Mouse (Mus musculus): ENCODE results near the gene Gm27029. TPM values are rescaled to one million over a fixed set of nuclear protein-coding genes. Genes with fewer than 3 reads are reported as not detected.
A peak's percentile ranks its signal among the peaks of the same experiment; 100 is the strongest.
"Not testable (repeated sequence)": the region's sequence is repeated elsewhere in the genome, so short reads cannot be mapped to it uniquely, and the experiment has no call there.

Gm27029 gene
- total RNA-seq (2015; ENCODE audit: low replicate concordance) (not detected in 2 replicates), total RNA-seq (2017; ENCODE audit: low replicate concordance) (not detected in 2 replicates)

GRCm38 (mm10) chr11:101424105-101424851 lies at the start of gene Gm27029:
Gene Gm27029 (minus strand): TSS chr11:101424796.
- no peak for ATAC-seq (replicated peaks; ENCODE audit: low FRiP score, poor library complexity, severe bottlenecking)

GRCm38 (mm10) chr11:101474298-101474697 lies 49.7 kb upstream of the Gm27029 start:
- ATAC-seq (replicated peaks; ENCODE audit: low FRiP score, poor library complexity, severe bottlenecking): no peak

GRCm38 (mm10) chr11:101473686-101474085 lies 49.1 kb upstream of the Gm27029 start:
- not testable (repeated sequence) for ATAC-seq (replicated peaks; ENCODE audit: low FRiP score, poor library complexity, severe bottlenecking)

GRCm38 (mm10) chr11:101472336-101472735 lies 47.7 kb upstream of the Gm27029 start:
- no peak for ATAC-seq (replicated peaks; ENCODE audit: low FRiP score, poor library complexity, severe bottlenecking)

- no peak for ATAC-seq (replicated peaks; ENCODE audit: low FRiP score, poor library complexity, severe bottlenecking)
Measured at GRCm38 (mm10) chr11:101471926-101472325, 47.3 kb upstream of the Gm27029 start.

GRCm38 (mm10) chr11:101470206-101470605 lies 45.6 kb upstream of the Gm27029 start:
- ATAC-seq (replicated peaks; ENCODE audit: low FRiP score, poor library complexity, severe bottlenecking): no peak

- ATAC-seq (replicated peaks; ENCODE audit: low FRiP score, poor library complexity, severe bottlenecking): no peak
Measured at GRCm38 (mm10) chr11:101469155-101469554, 44.6 kb upstream of the Gm27029 start.

- no peak for ATAC-seq (replicated peaks; ENCODE audit: low FRiP score, poor library complexity, severe bottlenecking)
Measured at GRCm38 (mm10) chr11:101468731-101469130, 44.1 kb upstream of the Gm27029 start.

- ATAC-seq (replicated peaks; ENCODE audit: low FRiP score, poor library complexity, severe bottlenecking): no peak
Measured at GRCm38 (mm10) chr11:101468263-101468688, 43.7 kb upstream of the Gm27029 start.

GRCm38 (mm10) chr11:101467477-101468262 lies 43.1 kb upstream of the Gm27029 start:
- ATAC-seq (replicated peaks; ENCODE audit: low FRiP score, poor library complexity, severe bottlenecking): peak; percentile 23; the same call in 1 of the 2 replicates

- not testable (repeated sequence) for ATAC-seq (replicated peaks; ENCODE audit: low FRiP score, poor library complexity, severe bottlenecking)
Measured at GRCm38 (mm10) chr11:101466552-101466950, 42.0 kb upstream of the Gm27029 start.

- peak; percentile 32; the same call in 1 of the 2 replicates for ATAC-seq (replicated peaks; ENCODE audit: low FRiP score, poor library complexity, severe bottlenecking)
Measured at GRCm38 (mm10) chr11:101465869-101466551, 41.4 kb upstream of the Gm27029 start, which contains the start of gene Vat1. Gene Vat1 (minus strand): TSS chr11:101466230.

- no peak for ATAC-seq (replicated peaks; ENCODE audit: low FRiP score, poor library complexity, severe bottlenecking)
Measured at GRCm38 (mm10) chr11:101465101-101465868, 40.7 kb upstream of the Gm27029 start.

GRCm38 (mm10) chr11:101464211-101465100 lies 39.9 kb upstream of the Gm27029 start, which contains the start of gene Rnd2:
Gene Rnd2 (plus strand): TSS chr11:101464999.
- no peak for ATAC-seq (replicated peaks; ENCODE audit: low FRiP score, poor library complexity, severe bottlenecking)

GRCm38 (mm10) chr11:101462583-101463440 lies 38.2 kb upstream of the Gm27029 start:
- ATAC-seq (replicated peaks; ENCODE audit: low FRiP score, poor library complexity, severe bottlenecking): no peak

GRCm38 (mm10) chr11:101462141-101462540 lies 37.5 kb upstream of the Gm27029 start:
- no peak for ATAC-seq (replicated peaks; ENCODE audit: low FRiP score, poor library complexity, severe bottlenecking)

- no peak for ATAC-seq (replicated peaks; ENCODE audit: low FRiP score, poor library complexity, severe bottlenecking)
Measured at GRCm38 (mm10) chr11:101460321-101460720, 35.7 kb upstream of the Gm27029 start.

Data from erythroblast, adult 5-6 weeks (primary cell).